Mouse (Mus musculus): Measurements from ENCODE around the gene Arl4c.

Gene Arl4c

GRCm38 (mm10) chr1:88701870-88702661 is at the start of gene Arl4c:
Gene Arl4c (minus strand): TSS chr1:88702221.
- peak; percentile 69 to 72 for DNase-seq (ENCODE audit: low spot score in 2 of 2)

GRCm38 (mm10) chr1:88751332-88751731 is 49.3 kb upstream of the Arl4c start:
- no peak for DNase-seq (ENCODE audit: low spot score in 2 of 2)

- DNase-seq (ENCODE audit: low spot score in 2 of 2) = no peak
These were observed 48.6 kb upstream of the Arl4c start for GRCm38 (mm10) chr1:88750576-88750975.

GRCm38 (mm10) chr1:88750126-88750525 is 48.1 kb upstream of the Arl4c start:
- DNase-seq (ENCODE audit: low spot score in 2 of 2) = peak; percentile 26 to 27

- DNase-seq (ENCODE audit: low spot score in 2 of 2) = no peak
These were observed 47.1 kb upstream of the Arl4c start for GRCm38 (mm10) chr1:88749106-88749505.

GRCm38 (mm10) chr1:88745256-88745655 is 43.2 kb upstream of the Arl4c start:
- DNase-seq (ENCODE audit: low spot score in 2 of 2) = peak; percentile 60 to 76

GRCm38 (mm10) chr1:88744261-88744660 is 42.2 kb upstream of the Arl4c start:
- DNase-seq (ENCODE audit: low spot score in 2 of 2) = no peak

- DNase-seq (ENCODE audit: low spot score in 2 of 2) = no peak
These were observed 40.4 kb upstream of the Arl4c start for GRCm38 (mm10) chr1:88742372-88742771.

- DNase-seq (ENCODE audit: low spot score in 2 of 2) = no peak
These were observed 37.5 kb upstream of the Arl4c start for GRCm38 (mm10) chr1:88739546-88739945.

GRCm38 (mm10) chr1:88738931-88739330 is 36.9 kb upstream of the Arl4c start:
- DNase-seq (ENCODE audit: low spot score in 2 of 2) = no peak

- DNase-seq (ENCODE audit: low spot score in 2 of 2) = no peak
These were observed 27.5 kb upstream of the Arl4c start for GRCm38 (mm10) chr1:88729496-88729895.

- no peak for DNase-seq (ENCODE audit: low spot score in 2 of 2)
These were observed 25.3 kb upstream of the Arl4c start for GRCm38 (mm10) chr1:88727369-88727768.

- no peak for DNase-seq (ENCODE audit: low spot score in 2 of 2)
These were observed 23.7 kb upstream of the Arl4c start for GRCm38 (mm10) chr1:88725716-88726115.

- DNase-seq (ENCODE audit: low spot score in 2 of 2) = no peak
These were observed 18.7 kb upstream of the Arl4c start for GRCm38 (mm10) chr1:88720626-88721229.

GRCm38 (mm10) chr1:88718563-88718962 is 16.5 kb upstream of the Arl4c start:
- no peak for DNase-seq (ENCODE audit: low spot score in 2 of 2)

- no peak for DNase-seq (ENCODE audit: low spot score in 2 of 2)
These were observed 15.7 kb upstream of the Arl4c start for GRCm38 (mm10) chr1:88717736-88718135.

GRCm38 (mm10) chr1:88712011-88712410 is 10.0 kb upstream of the Arl4c start:
- no peak for DNase-seq (ENCODE audit: low spot score in 2 of 2)

GRCm38 (mm10) chr1:88708646-88709305 is 6.8 kb upstream of the Arl4c start:
- DNase-seq (ENCODE audit: low spot score in 2 of 2) = no peak

- DNase-seq (ENCODE audit: low spot score in 2 of 2) = no peak
These were observed 6.2 kb upstream of the Arl4c start for GRCm38 (mm10) chr1:88708191-88708590.

- no peak for DNase-seq (ENCODE audit: low spot score in 2 of 2)
These were observed 5.5 kb upstream of the Arl4c start for GRCm38 (mm10) chr1:88707536-88707935.

GRCm38 (mm10) chr1:88705799-88706198 is 3.8 kb upstream of the Arl4c start:
- peak; percentile 86 to 90 for DNase-seq (ENCODE audit: low spot score in 2 of 2)

GRCm38 (mm10) chr1:88705050-88705449 is 3.0 kb upstream of the Arl4c start:
- DNase-seq (ENCODE audit: low spot score in 2 of 2) = no peak

All from urinary bladder, postnatal 36 days (tissue).